Mouse (Mus musculus) T-helper 2 cell (primary cell): ENCODE results near the gene Hacd4.

ENCODE experiments used
- in situ Hi-C: fragments of 300-600 bp; cut with MboI, MseI; formaldehyde crosslinking; loops from one replicate; pipeline ENCODE4 v1.15.1; 2025; ENCODE audit warnings: high pct_unique_total_duplicates

The Hacd4 gene

GRCm38 (mm10) chr4:88438326-88438989 lies at the start of gene Hacd4:
Gene Hacd4 (minus strand): TSS chr4:88438928.
- in situ Hi-C loops, result loop anchor here (10.0 kb wide), 1 partner anchor 1086 kb away; no protein-coding TSS in a partner anchor

DNA sequence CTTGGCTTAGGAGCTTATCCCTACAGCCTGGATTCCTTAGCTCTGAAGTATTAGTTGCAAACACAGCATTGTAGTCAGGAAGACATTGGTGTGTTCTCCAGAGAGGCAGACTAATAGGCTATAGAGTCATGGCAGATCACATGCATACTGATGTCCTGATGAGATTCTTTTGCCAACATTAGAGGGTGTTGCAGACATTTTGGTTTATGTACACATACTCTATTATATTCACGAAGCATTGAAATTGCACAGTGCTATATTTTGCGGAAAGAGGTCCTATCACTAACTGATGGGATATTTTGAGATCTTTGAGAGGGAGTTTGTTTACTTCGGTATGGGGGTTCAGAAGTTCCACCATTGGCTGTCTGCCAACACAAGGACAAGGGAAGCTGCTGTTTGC lies 49.4 kb upstream of the Hacd4 start:
- in situ Hi-C loops, result no loop called here

GRCm38 (mm10) chr4:88480130-88480529 lies 41.4 kb upstream of the Hacd4 start:
- in situ Hi-C loops, result no loop called here

- in situ Hi-C loops, result no loop called here
Measured at GRCm38 (mm10) chr4:88478809-88479186, 40.1 kb upstream of the Hacd4 start.

- in situ Hi-C loops, result no loop called here
Measured at GRCm38 (mm10) chr4:88478177-88478808, 39.6 kb upstream of the Hacd4 start.

DNA sequence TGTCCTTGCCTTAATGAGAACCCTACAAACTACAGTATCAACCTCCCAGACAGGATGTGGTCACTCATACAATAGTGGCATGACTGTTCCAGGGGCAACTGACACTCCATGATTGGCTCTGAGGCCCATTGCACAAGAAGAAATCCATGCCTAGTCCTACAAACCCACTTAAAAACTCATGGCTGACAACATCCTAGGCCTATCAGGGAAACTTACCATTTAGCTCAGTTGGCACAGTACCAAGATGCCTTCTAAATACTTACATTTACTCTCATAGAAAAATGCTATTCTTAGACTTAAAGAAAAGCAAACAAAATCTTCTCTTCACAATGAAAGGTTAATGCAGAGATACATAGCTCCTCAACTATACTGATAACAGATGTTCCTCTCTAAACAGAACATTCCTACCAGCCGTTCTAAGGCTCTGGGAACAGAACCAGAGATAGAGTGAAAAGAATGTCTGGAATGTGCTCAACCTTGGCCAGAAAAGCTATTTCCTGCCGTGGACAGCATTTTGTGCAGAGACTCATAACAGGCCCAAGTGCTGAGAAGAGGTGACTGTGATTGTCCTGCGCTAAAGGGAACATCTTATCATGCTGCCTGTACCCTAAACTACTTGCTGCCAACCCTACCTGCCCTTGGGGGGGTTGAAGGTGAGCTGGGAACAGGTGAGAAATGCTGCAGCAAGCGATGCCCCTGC lies 37.9 kb upstream of the Hacd4 start:
- in situ Hi-C loops, result no loop called here

- in situ Hi-C loops, result no loop called here
Measured at GRCm38 (mm10) chr4:88476084-88476483, 37.4 kb upstream of the Hacd4 start.

- in situ Hi-C loops, result no loop called here
Measured at GRCm38 (mm10) chr4:88471528-88471927, 32.8 kb upstream of the Hacd4 start.

DNA sequence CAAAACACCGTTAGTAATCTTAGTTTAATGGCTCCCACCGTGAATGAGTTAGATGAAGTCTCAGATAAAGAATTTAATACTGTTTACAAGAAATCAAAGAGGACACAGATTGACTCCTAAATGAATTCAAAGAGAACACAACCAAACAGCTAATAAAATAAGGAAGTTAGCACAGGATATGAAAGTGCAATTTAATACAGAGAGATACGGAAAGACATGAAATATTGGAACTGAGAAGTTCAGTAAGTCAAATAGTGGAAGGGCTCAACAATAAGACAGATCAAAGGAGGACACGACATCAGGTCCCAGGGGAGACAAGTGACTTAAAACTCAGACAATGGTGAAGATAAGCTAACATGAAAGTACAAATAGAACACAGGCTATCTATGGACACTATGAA lies 25.8 kb upstream of the Hacd4 start:
- in situ Hi-C loops, result no loop called here

DNA sequence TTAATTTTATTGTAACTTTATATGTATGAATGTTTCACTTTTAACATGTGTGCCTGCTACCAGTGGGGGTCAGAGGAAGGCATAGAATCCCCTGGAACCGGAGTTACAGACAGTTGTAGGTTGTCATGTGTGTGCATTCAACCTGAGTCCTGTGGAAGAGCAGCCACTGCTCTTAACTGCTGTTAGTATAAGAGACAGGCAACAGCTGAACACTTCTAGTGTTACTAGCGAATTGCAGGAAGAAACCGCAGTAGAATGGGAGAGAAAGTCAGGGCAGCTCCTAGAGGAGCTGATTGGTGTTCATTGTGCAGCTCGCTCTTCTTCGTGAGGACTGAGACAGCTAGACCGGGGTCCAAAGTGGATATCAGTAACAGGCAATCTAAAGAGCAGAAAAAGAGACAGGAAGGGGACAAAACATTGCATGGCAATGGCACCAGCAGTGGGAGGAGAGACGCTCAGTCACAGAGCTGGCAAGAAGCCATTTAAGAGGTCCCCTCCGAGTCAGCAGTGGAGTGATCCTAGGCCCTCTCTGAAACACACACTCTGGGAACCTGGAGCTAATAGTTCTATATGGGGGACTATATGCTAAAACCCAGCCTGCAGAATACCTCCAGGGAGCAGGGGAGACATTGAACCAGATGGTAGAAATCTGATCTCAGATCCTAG lies 24.4 kb upstream of the Hacd4 start:
- in situ Hi-C loops, result no loop called here

DNA sequence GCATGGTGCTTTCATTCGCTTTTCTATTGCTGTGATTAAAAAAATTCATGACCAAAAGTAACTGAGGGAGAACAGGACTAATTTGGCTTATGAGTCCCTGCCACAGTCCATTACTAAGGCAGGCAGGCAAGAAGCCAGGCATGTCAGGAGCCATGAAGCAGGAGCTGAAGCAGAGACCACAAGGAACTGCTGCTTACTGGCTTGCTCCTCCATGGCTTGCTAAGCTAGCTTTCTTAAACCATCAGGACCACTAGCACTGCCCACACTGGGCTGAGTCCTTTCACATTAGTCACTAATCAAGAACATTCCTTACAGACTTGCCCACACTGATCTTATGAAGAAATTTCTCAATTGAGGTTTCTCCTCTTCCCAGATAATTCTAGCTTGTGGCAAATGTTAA lies 23.8 kb upstream of the Hacd4 start:
- in situ Hi-C loops, result no loop called here

GRCm38 (mm10) chr4:88461315-88461714 lies 22.6 kb upstream of the Hacd4 start:
- in situ Hi-C loops, result no loop called here

DNA sequence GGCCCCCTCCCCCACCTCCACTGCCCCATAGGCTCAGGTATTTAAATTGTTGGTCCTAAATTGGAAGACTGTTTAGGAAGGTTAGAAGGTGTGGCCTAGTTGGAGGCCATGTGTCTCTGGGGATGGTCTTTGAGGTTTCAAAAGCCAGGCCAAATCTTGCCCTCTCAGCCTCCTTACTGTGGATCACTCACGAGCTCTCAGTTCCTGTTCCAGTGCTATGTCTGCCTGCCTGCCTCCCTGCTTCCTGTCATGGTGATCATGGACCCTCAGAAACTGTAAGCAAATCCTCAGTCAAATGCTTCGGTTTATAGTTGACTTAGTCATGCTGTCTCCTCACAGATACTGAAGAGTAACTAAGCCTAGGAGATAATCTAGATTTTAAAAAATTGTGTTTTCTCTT lies 19.9 kb upstream of the Hacd4 start:
- in situ Hi-C loops, result no loop called here

GRCm38 (mm10) chr4:88458093-88458492 lies 19.4 kb upstream of the Hacd4 start:
- in situ Hi-C loops, result no loop called here

- in situ Hi-C loops, result no loop called here
Measured at GRCm38 (mm10) chr4:88450087-88450765, 11.5 kb upstream of the Hacd4 start.

GRCm38 (mm10) chr4:88448976-88449375 lies 10.2 kb upstream of the Hacd4 start:
- in situ Hi-C loops, result no loop called here

- in situ Hi-C loops, result no loop called here
Measured at GRCm38 (mm10) chr4:88440814-88441213, 2.1 kb upstream of the Hacd4 start.

DNA sequence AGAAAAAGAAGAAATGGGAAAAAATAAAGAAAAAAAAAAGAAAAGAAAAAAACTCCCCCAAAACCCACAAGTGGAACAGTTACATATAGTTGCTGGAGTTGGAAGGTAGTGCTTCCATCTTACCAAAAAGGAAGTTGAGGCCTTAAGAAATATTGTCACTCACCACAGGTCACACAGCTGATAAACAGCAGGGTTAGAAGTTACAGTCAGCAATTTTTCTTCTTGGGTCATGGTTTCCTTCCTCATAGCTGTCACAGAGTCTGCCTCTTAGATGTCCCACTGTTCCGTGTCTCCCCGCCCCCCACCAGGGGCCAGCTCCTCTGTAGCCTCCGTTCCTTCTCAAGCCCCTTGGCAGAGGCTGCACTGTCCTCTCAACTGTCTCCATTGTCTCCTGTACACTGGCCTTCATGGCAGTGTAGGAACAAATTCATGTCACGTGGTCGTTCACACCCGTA lies 968 bp upstream of the Hacd4 start:
- in situ Hi-C loops, result loop anchor here (10.0 kb wide), 1 partner anchor 1085 kb away; no protein-coding TSS in a partner anchor

DNA sequence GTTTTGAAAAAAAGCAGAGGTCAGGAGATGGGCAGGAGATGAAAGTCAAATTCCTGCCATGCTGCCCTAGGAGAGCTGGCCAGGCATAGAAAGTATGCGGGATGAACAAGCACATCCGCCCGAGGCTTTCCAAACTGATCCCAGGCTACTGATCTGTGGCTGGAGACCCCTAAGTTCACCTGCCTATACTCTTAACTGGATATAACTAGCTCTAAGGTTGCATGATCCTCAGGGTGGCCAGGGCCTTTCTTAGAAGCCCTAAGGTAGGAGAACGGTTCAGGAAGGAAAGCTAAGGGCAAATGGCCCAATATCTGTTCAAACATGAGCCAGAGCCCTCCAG lies 232 bp upstream of the Hacd4 start:
- in situ Hi-C loops, result loop anchor here (10.0 kb wide), 1 partner anchor 1086 kb away; no protein-coding TSS in a partner anchor

- in situ Hi-C loops, result loop anchor here (10.0 kb wide), 1 partner anchor 1087 kb away; no protein-coding TSS in a partner anchor
Measured at GRCm38 (mm10) chr4:88437917-88438316, 811 bp downstream of the Hacd4 start.

GRCm38 (mm10) chr4:88437166-88437565 lies 1.6 kb downstream of the Hacd4 start:
- in situ Hi-C loops, result loop anchor here (10.0 kb wide), 1 partner anchor 1088 kb away; no protein-coding TSS in a partner anchor
